Mouse (Mus musculus) mouse trophoblast stem cell (cell line): ENCODE results near the gene Ulk3.

Experiments
- in situ Hi-C, 2 experiments: fragments of 300-500 bp; cut with MseI, MboI; formaldehyde crosslinking; loops; 2 replicates in 1 of 2; 3 replicates in 1 of 2; pipeline ENCODE4 v1.15.1; 2025

Gene Ulk3

GRCm38 (mm10) chr9:57643856-57644180 lies 54.6 kb downstream of the Ulk3 start:
- in situ Hi-C loops, result no loop called here

- in situ Hi-C loops, result no loop called here
These were observed 55.2 kb downstream of the Ulk3 start for GRCm38 (mm10) chr9:57644442-57644943.

- in situ Hi-C loops, result no loop called here
These were observed 56.0 kb downstream of the Ulk3 start for GRCm38 (mm10) chr9:57644944-57645893.
